Mouse (Mus musculus): ENCODE results near the gene Tcf25.
A peak's percentile ranks its signal among the peaks of the same experiment; 100 is the strongest.

The Tcf25 gene

DNA sequence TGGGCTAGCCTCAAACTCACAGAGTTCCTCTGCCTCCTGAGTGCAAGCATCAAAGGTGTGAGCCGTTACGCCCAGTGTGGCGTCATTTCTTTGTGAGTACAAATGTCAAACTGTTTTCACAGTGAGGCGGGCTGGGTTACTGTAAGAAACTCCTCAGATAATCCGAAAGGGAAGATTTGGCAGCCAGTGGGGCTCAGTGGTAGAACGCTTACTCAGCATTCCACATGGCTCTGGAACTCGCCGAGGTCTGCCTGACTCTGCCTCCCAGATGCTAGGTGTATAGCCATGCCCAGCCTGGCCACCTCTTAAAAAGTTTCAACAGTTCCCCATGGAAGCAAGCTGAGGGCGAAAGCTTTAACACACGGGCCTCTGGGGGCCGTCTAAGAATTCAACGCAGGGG is 21.4 kb upstream of the Tcf25 start:
- no peak for DNase-seq (ENCODE audit: low read depth)

DNA sequence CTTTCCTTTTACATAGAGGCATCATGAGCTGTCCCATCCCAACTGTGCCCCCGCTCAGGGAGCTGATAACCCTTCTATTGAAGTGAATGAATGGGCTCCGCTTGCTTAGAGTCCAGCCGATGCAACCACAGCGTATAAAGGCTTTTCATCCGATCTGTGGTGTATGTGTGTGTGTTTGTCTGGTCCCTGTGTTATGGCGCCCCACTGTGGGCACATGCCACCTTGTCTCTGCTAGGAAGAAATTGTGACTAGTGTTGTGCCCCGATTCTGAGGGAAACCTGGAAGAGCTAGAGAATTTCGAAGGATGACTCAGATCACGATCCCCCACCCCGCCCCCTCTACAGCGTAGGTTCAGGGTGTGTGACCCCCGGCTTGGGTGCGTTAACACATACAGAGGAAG is 20.8 kb upstream of the Tcf25 start:
- DNase-seq (ENCODE audit: low read depth), result peak; percentile 87

DNA sequence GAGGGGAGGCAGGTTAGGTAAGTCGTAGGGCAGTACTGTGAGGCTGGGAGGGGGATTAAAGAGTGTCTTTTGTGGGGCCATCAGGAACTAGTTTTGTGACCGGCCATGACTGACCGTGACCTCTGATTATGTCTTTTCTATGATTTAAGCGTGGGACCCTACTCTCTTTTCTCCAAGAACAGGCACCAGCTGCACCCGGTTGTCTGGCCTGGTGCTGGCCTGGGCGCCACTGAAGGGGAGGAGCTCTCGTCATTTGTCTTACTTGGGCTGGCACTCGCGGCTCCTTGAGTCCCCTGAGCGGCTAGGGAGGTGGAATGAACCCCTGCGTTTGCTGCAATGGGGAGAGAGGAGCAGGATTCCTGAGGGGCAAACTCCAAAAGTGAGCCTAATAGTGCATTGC is 20.3 kb upstream of the Tcf25 start:
- DNase-seq (ENCODE audit: low read depth), result no peak

DNA sequence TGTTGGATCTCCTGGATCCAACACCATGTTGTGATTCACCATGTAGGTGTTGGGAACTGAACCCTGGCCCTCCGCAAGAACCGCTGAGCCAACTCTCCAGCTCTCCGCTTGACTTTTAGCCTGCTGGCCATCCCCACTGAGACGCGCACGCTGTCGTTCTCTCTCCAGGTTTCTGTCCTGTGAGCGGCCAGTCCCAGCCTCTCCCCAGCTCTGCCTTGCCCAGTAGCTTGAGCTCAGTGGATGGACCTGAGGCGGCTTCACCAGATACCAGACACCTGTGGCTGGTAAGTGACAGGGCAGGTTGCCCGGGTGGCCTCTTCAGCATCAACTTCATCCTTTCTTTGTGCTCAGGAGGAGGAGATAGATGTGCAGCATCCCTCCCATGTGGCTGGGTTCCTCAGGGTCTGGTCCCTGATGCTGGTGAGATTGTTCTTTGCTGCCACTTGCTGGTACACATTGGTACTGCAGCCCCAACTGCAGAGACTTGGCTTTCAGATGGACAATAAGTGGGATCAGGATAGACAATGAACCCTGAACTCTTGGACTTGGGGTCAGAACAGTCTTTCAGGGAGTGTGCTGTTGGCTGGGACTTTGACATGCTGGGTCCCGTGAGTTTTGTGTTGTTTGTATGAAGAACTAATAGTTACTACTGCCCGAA is 12.3 kb upstream of the Tcf25 start:
- peak; percentile 90 for DNase-seq (ENCODE audit: low read depth)

DNA sequence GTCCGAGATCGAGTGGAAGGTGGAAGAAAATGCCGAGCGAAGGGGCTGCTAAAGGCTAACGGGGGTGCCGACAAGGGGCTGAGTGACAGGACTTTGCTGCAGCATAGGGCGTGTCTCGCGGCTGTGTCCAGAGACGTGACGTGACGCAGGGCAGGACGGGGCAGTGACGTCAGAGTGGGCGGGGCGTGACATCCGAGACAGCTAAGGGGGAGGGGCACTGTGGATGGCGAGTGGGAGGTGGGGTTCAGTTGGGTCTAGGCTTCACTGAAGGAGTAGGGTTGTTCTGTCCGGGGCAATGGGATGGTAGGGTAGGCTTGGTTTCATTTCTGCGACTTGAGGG is 656 bp downstream of the Tcf25 start:
- DNase-seq (ENCODE audit: low read depth), result peak; percentile 96

DNA sequence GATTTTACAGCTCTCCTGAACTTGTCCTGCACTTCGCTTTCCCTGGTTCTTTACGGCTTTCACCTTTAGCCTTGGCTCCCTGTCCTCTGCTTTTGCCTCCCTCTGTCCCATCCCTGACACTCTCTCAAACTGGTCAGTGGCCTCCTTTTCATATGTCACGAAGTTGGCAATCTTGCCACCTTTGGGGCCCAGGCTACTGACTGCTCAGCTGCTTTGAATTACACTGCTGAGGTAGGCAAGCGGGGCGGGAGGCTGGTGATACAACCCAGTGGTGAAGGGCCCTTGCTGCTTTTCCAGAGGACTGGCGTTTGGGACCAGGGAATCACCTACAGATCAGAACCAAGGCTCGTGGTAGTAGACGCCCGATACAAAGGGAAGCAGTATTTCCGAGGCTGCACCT is 2.1 kb downstream of the Tcf25 start:
- DNase-seq (ENCODE audit: low read depth), result no peak

DNA sequence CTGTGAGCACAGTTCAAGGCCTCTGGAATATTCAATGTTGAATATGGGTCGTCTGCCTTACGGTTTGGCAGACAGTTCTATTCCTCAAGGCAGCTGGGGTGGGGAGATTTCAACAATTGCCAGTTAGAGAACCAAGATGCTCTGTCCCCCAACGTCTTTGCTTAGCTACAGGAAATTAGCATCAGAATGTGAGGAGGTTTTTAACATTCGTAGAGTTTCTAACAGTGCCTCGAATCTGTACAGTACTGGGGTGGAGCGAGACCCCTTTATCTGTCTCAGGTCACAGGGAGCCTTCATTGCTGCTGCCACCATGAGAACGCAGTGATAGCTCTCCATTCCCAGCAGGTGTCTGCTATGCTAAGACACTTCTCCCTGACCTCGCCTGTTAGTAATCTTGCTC is 2.6 kb downstream of the Tcf25 start:
- no peak for DNase-seq (ENCODE audit: low read depth)

DNA sequence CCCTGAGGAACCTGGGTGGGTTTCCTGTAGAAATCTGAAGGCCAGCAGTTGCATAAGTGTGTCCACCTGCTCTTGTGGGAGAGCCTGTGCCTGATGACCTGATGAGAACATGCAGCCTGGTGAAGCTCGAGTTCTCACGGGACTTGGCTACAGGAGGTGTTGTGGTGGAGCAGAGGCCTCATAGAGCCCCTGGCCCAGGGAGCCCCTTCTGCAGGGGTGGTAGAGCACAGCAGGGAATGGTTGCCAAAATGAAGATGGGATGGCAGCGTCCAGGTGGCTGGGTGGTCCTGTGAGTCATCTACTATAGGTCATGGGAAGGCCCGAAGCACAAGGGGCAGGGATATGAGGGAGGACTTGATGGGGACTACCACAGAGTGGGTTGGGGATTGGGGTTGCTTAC is 8.2 kb downstream of the Tcf25 start:
- no peak for DNase-seq (ENCODE audit: low read depth)

DNA sequence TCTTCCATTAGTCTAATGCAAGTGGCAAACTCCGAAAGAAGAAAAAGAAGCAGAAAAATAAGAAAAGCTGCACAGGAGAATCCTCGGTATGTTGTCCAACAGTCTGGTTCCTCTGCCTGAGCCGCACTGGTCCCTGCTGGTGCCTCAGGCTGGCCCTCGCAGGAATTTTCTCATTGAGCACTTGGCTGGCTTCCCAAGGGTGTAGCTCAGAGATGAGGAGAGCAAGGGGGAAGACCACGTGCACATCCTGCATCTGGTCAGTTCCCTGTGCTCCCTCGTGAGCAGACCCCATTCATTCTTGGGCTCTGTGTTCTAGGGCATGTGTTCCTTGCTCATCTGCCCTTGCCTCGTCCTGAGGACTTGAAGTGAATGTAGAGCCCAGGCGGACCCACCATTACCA is 9.0 kb downstream of the Tcf25 start:
- DNase-seq (ENCODE audit: low read depth), result no peak

DNA sequence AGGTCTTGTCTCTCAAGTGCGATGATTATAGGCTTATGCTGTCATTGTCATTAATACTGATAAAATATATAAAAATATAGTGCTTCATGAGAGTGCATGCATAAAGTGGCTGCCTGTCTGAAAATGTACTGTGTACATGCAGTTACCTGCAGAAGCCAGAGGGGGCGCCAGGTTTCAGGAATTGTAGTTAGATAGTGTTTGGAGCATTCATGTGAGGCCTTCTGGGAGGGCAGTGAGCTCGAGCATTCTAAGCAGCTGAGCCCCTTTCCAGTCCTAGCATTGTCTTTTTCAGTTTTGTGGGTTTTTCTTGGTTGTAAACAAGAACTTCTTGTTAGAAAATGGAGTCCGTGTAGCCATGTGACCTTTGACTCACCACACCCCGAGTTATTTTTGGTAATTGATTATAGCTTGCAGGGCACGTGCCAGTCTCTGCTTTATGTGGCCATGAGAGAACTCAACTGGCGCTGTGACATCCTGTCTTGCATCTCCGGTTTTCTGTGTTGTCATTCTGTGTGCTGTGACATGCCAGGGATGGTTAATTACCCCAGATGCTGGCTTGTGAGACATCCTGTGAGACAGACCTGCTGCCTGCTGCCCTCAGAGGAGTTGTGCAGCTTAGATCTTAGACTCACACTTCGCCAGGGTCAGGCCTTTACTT is 11.5 kb downstream of the Tcf25 start:
- peak; percentile 68 for DNase-seq (ENCODE audit: low read depth)

DNA sequence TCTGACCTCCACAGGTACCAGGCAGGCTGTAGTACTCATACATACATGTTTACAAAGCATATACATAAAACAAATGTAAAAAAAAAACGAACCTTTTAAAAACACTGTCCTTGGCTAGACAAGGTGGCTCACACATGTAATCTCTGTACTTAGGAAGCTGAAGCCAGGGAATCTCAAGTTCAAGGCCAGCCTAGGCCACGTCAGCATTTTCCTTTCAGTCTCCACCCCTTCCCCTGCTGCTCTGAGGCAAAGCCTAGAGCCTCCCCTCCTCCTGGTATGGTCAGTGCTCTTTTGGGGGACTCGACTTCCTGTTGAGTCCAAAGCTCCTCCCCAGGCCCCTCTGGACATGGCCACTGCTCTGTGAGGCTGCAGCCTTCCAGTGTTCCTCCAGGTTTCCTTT is 13.5 kb downstream of the Tcf25 start:
- no peak for DNase-seq (ENCODE audit: low read depth)

DNA sequence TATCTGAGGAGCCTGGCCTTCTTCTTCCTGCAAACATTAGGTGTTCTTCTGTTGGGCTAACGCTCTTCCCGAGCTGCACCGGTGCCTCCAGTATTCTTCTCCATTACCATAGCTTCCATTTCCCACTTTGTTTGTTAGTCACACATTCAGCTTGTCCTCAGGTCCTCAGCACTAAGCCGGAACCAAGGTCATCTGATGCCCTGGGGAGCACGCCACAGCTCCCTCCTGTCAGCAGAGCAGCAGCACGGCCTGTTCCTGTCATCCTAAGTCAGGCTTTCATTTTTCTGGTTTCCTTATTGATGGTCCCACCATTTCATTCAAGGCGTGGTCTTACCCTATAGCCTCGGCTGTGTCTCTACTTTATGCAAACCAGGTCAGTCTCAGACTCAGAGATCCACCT is 14.2 kb downstream of the Tcf25 start:
- no peak for DNase-seq (ENCODE audit: low read depth)

DNA sequence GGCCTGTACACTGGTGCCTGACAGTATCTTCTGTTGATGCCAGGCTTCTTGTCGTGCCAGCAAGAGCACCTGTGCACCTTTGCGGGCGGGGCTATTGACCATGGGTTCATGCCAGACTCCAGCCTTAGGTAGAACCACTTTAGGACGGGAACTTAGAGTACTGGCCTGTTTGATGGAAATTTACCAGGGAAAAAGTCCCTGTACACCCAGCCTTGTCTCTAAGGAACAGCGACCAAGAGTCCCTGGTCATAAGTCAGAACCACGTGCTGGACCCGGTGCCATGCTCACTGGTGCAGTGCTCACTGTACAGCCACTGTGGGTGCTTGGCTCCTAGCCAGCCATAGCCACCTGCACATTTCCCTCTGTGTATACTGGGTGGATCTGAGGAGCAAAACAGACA is 15.5 kb downstream of the Tcf25 start:
- no peak for DNase-seq (ENCODE audit: low read depth)

DNA sequence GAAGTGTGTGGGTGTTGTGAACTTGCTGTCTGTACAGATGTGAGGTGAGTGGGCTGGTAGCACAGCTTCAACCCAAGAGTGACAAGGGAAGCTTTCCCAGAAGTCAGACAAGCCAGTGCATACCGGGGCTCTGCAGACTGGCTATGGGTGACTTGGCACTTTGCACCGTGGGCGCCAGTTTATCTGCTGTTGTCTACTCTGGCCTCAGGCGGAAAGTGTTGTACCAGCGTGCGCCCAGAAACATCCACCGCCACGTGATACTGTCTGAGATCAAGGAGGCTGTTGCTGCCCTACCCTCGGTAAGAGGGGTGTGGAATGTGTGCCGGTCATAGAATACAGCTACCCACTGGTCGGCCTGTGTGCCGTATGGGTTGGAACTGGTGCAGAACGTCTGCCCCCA is 24.8 kb downstream of the Tcf25 start:
- DNase-seq (ENCODE audit: low read depth), result no peak

DNA sequence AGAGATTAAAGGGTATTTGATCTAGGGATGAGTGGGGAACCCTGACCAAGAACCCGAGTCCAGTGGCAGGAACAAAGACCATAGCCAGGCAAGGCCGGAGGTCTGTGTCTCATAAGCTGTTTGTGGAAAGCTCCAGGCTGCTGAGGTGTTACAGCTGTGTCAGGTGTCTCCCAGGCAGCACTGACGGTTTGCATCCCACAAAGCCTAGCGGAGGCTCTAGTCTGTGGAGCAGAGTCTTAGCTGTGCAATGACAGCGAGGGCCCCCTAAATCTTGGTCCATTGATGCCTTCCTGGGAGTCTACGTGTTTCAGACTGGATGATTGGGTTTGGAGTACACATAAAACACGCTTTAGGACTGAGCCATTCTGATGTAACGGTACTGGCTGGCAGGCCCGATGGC is 28.4 kb downstream of the Tcf25 start:
- no peak for DNase-seq (ENCODE audit: low read depth)

DNA sequence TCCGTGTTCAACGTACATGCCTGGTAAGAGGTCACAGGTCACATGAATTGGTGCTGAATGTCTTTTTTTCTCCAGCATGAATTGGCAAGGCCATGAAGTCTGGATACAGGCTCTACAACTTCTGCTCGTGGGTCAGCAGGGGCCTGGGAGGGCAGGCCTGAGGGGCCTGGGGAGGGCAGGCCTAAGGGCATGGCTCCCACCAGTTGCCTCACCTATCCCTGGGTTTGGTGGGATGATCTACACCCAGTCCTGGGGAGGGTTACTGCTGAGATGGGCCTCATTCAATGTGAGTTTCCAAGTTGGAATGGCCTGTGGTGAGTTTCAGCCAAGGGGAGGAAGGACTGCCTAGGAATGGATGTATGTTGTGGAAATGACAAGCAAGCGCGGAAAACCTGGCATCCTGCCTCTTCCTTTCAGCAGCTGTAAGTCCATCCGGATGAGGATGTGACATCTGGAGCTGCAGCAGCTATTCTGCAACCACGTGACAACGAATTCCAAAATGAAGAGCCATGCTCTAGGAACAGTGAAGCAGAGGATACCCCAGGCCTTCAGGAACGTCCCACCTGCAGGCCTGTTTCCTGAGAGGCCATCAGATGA is 29.3 kb downstream of the Tcf25 start:
- peak; percentile 31 for DNase-seq (ENCODE audit: low read depth)

DNA sequence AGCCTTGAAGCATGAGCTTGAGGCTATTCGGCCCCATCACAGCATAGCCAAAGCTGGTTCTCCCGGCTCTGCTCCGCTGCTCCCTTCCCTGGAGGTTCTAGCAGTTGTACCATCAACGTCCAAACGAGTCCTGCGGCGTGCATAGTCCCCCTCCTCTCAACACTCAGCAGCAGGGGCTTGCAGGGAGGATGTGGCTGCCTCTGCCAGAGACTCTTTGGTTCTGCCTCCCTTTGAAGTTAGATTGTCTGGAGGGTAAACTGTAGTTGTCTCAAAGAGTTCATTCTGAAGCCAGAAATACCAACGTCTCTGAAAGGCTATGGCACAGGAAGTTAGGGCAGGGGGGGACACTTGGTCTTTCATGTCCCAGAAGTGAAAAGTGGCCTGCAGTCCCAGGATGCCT is 31.0 kb downstream of the Tcf25 start:
- DNase-seq (ENCODE audit: low read depth), result no peak

DNA sequence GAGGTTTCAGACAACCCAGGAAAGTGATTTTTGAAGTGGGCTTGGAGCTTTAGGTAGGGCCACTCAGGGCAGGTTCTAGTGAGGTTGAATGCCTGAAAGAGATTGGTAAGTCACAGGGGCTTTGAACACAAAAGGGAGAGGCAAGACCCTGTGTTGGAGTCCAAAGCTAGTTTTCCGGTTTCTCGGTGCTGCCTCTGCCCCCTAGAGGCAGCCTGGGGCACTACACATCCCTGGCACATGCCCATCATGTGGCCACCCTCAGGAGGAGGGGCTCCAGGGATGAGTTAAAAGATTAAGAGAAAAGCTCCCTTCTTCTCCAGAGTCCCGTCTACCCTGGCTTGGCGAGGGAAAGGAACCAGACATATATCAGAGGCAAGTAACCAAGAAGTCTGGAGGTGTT is 33.2 kb downstream of the Tcf25 start, which contains the start of gene Mc1r:
Gene Mc1r, plus strand, starts transcription at position 322 of the 400 bp plus-strand sequence.
- DNase-seq (ENCODE audit: low read depth), result peak; percentile 79

DNA sequence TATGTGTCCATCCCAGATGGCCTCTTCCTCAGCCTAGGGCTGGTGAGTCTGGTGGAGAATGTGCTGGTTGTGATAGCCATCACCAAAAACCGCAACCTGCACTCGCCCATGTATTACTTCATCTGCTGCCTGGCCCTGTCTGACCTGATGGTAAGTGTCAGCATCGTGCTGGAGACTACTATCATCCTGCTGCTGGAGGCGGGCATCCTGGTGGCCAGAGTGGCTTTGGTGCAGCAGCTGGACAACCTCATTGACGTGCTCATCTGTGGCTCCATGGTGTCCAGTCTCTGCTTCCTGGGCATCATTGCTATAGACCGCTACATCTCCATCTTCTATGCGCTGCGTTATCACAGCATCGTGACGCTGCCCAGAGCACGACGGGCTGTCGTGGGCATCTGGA is 34.1 kb downstream of the Tcf25 start:
- DNase-seq (ENCODE audit: low read depth), result no peak

DNA sequence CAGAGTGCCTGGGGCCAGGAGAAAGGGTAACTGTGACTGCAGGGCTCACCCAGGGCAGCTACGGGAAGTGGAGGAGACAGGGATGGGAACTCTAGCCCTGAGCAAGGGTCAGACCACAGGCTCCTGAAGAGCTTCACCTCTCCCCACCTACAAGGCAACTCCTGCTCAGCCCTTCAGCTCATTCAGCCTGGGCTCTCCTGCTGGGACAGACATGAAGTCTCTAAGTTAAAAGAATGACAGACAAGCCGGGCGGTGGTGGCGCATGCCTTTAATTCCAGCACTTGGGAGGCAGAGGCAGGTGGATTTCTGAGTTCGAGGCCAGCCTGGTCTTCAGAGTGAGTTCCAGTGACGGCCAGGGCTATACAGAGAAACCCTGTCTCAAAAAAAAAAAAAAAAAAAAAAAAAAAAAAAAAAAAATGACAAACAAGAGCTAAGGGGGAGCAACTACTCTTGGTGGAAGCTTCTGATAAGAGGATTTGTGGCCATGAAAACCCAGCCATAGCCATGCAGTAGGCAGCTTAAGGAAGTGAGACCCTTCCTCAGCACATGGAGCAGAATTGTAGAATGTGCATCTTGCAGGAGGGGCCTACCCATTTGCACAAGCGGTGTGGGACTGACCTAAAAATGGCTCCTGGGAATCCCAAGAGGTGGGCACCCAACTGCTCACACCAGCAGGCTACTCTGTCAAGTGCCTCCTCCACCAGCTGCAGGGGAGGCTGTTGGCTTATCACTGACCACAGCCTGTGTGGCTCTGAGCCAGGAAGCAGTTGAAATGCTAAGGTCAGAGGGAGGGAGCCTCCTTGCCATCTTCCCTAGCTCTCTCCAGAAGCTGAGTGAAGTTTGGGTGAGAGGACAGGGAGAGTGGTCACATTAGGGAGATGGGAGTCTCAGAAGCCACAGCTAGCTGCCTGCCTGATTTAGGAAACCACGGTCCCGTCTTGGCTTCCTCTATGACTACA is 35.3 kb downstream of the Tcf25 start:
- DNase-seq (ENCODE audit: low read depth), result peak; percentile 55

DNA sequence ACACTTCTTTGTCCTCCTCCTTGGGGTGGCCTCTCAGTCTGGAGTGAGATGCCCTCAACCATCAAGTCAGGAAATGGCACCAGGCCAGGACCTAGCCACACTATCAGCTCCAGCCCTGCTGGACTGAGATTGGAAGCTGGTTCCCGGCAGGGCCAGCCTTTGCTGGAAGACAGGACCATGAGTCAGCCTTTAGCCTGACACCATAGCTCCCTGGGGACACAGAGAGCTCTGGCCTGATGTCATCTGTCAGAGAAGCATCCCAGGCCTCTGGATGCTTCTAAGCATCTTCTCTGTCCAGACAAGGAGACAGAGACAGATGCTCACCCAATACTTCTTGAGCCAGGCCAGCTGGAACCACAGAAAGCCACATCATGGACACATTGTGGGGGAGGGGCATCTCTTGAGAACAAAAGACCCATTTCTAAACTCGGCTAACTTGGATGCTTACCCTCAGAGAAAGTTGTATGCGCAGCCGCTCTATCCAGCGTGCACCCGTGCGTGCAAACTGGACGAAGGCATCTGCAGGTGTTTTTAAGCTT is 36.6 kb downstream of the Tcf25 start:
- DNase-seq (ENCODE audit: low read depth), result peak; percentile 68

DNA sequence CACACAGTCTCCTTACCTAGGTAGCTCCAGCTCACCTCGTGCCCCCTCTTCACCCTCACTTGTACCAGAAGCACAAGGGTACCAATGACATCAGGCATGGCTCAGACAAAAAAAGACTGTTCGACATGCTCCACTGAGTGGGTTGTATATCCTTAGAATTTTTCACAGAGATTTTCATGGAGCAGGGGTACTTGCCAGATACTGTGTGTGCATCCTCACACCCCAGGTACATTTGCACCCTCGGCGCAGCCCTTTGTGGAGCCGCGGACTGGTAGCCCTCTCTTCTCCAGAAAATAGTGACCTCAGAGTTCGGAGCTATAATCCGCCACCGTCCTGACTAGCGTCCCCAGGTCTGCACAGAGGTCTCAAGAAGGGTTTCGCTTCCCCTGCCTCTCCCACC is 37.2 kb downstream of the Tcf25 start:
- no peak for DNase-seq (ENCODE audit: low read depth)

Data from NIH3T3 (cell line).